Mouse (Mus musculus) brain, embryonic 18.5 days (tissue): ENCODE results near the gene Kansl1.

Source experiments
- DNase-seq: peaks from one replicate; pipeline ENCODE4 v3.0.0-alpha.2; 2012; ENCODE audit warnings: low read depth, low spot score

Gene Kansl1

GRCm38 (mm10) chr11:104309377-104310225 is 159.1 kb downstream of the Kansl1 start:
- DNase-seq, result no peak

DNA sequence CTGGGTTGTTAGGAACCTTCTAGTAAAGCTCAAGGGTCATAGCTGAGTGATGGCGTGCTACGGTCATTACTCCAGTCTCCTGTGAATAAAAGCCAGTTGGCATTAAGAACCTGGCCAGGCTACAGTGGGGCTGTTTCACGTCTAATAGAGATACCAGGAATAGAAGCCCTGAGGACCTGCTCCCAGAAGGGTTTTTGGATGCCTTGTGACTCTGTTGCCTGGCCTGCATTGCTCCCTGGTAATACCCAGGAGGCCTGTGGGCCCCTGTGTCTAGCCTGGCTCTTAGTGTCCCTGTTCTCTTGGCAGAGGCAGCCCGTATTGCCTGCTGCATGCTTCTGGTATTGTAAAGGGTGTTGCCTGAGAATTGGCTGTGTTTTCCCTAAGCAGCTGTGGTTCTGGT is 161.5 kb downstream of the Kansl1 start:
- no peak for DNase-seq

- DNase-seq, result no peak
These were observed 162.2 kb downstream of the Kansl1 start for GRCm38 (mm10) chr11:104306483-104306882.

GRCm38 (mm10) chr11:104305711-104306110 is 162.9 kb downstream of the Kansl1 start:
- DNase-seq, result no peak

DNA sequence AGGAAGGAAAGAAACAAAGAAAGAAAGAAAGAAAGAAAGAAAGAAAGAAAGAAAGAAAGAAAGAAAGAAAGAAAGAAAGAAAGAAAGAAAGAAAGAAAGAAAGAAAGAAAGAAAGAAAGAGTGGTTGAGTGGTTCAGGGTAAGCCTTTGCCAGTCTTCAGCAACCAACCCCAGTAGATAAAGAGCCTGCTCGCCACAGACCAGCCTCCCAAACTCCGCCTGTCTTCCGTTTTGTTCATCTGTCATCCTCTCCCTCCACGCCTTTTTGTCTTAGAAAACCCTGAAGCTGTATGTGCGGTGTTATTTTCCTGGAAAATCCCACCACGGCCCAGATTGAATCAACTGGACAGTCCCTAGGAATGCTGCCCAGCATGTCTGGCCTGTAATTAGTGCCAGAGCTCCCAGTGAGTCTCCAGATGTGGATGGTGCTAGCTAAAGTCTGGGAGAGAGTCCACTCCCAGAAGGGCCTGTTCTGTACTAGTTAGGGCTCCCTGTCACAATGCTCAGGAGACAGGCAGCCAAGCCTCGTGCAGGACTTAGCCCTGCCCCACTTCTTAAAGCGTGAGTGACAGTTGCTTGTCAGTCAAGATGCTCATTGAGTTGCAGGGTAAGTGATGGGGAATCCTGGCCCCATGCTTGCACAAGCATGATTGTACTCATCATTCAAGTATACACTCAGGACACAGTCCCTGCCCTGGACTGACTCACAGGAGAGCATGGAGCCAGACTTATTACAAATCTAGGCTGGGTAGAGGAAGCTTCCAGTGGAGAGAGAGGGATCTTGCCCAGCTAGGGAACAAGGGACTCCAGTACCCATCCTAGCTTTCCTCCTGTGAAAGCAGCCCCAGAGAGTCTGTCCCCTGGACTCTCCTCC is 165.3 kb downstream of the Kansl1 start:
- DNase-seq, result no peak

DNA sequence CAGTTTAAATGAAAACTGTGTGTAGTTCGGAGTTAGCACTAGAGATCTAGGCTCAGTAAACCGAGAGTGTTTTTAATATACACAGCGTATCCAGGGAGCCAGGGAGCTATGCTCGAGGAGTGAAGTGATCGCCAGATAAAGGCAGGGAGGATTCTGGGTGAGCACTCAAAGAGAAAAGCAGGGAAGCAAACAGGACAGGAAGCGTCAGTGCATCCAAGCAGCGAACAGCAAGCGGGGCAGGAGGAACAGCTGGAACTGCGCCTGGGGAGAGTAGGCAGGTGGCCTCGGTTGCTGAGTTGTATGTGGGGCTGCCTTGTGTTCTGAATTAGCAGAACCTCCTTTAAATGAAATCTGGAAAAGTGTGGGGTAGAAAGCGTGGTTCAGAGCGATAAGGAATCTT is 166.0 kb downstream of the Kansl1 start:
- no peak for DNase-seq

DNA sequence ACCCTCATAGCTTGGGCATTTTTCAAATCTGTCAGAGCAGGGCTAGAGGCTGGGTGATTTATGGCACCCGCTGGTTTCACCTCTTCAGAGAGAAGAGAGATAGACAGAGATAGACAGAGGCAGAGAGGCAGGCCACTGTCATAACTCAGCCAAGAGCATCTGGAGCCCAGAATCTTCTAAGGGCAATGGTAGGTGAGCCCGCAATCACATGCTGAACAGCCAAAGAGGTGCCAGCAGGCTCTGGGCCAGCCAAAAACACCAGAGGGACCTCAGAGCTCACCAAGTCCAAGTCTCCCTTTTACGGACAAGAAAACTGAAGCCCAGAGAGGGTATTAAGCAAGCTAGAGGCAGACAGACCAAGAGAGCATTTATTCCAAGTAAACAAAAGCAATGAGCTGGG is 171.0 kb downstream of the Kansl1 start:
- no peak for DNase-seq

DNA sequence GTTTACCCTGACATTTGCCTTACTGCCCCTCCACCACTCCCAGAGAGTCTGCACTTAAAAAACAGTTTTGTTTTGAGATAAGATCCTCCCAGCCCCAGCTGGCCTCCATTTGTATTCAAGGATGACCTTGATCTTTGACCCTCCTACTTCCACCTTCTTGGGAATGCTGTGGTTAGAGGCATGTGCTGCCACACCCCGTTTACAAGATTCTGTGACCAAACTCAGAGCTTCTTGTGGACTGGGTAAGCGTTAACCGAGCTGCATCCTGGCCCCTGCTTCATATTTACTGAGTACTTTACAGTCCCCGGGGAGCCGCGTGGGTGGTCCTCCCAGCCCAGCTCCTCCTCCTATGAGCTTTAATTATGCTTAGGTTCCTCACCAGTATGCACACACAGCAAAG is 173.0 kb downstream of the Kansl1 start:
- no peak for DNase-seq

DNA sequence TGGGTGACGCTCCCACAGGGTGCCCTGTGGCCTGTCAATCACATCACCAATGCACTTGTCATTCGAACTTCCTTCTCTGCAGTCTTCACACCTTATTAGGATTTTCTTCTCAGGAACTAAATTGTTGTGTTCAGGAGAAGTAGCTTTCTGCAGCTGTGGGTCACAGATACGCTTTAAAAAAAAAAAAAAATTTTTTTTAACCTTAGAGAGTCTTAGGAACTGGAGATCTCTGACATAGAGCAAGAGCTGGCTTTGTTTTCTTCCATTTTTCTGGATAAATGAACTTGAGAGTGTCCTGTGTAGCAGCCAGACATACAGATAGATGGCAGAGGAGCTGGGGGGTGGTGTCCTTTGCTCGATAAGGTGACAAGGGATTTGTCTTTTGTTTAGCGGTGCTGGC is 173.5 kb downstream of the Kansl1 start:
- no peak for DNase-seq

GRCm38 (mm10) chr11:104293241-104293640 is 175.4 kb downstream of the Kansl1 start:
- DNase-seq, result no peak

- no peak for DNase-seq
These were observed 176.0 kb downstream of the Kansl1 start for GRCm38 (mm10) chr11:104292443-104293220.

GRCm38 (mm10) chr11:104289199-104290031 is 179.2 kb downstream of the Kansl1 start:
- no peak for DNase-seq

- DNase-seq, result no peak
These were observed 179.8 kb downstream of the Kansl1 start for GRCm38 (mm10) chr11:104288835-104289198.

GRCm38 (mm10) chr11:104287113-104287512 is 181.5 kb downstream of the Kansl1 start:
- no peak for DNase-seq
